Mouse (Mus musculus) liver, embryonic 14.5 days (tissue): ENCODE data around the gene Dnajc4. TPM values are rescaled to one million over a fixed set of nuclear protein-coding genes. Genes with fewer than 3 reads are reported as not detected.
A peak's percentile ranks its signal among the peaks of the same experiment; 100 is the strongest.

Experiments
- ATAC-seq: fragments of 200-750 bp; cut with Nextera tagmentation; 2 replicates; pipeline ENCODE4 v1.8.0; 2017; ENCODE audit warnings: moderate number of reproducible peaks, mild to moderate bottlenecking, moderate library complexity; ENCODE audit not compliant: insufficient read depth
- DNase-seq, 3 experiments: peaks; one replicate each; pipeline ENCODE4 v3.0.0-alpha.2; 2012 to 2013; ENCODE audit warnings: low read depth in 3 of 3, low spot score in 3 of 3
- H3K27ac ChIP-seq: fragments of 300-500 bp; sonication (generic); 2 replicates; pipeline ENCODE4 v1.5.1; 2014; ENCODE audit warnings: moderate library complexity, mild to moderate bottlenecking, control low read depth, inconsistent platforms
- H3K27me3 ChIP-seq: fragments of 300-500 bp; sonication (generic); 2 replicates; pipeline ENCODE4 v1.6.1; 2014; ENCODE audit warnings: mild to moderate bottlenecking, low read length, moderate library complexity; ENCODE audit not compliant: control insufficient read depth, insufficient read depth
- H3K36me3 ChIP-seq: fragments of 300-500 bp; sonication (generic); replicated peaks from 2 replicates; pipeline ENCODE4 v1.6.1; 2014; ENCODE audit warnings: low read depth; ENCODE audit not compliant: control insufficient read depth, insufficient read depth
- H3K4me1 ChIP-seq, 2 experiments: fragments of 200-500 bp in 1 of 2; fragments of 300-500 bp in 1 of 2; sonication (generic) in 1 of 2; replicated peaks; 2 replicates each; pipeline ENCODE4 v1.6.1; 2012 to 2014; ENCODE audit warnings: antibody characterized with exemption in 1 of 2, inconsistent platforms in 1 of 2, low read length in 1 of 2; ENCODE audit not compliant: control insufficient read depth in 2 of 2, insufficient read depth in 2 of 2
- H3K4me2 ChIP-seq: fragments of 300-500 bp; sonication (generic); 2 replicates; pipeline ENCODE4 v1.6.1; 2014; ENCODE audit warnings: low read depth, mild to moderate bottlenecking, control low read depth, moderate library complexity
- H3K4me3 ChIP-seq, 2 experiments: fragments of 200-500 bp in 1 of 2; fragments of 300-500 bp in 1 of 2; sonication (generic) in 1 of 2; 2 replicates each; pipeline ENCODE4 v1.5.1; 2012 to 2014; ENCODE audit warnings: low read depth in 2 of 2, low read length in 2 of 2, mild to moderate bottlenecking in 2 of 2, control low read depth in 1 of 2, inconsistent platforms in 1 of 2, moderate library complexity in 1 of 2; ENCODE audit not compliant: insufficient read depth in 1 of 2
- H3K9ac ChIP-seq: fragments of 300-500 bp; sonication (generic); replicated peaks from 2 replicates; pipeline ENCODE4 v1.6.1; 2014; ENCODE audit warnings: mild to moderate bottlenecking, control low read depth, moderate library complexity
- H3K9me3 ChIP-seq: fragments of 300-500 bp; sonication (generic); 2 replicates; pipeline ENCODE4 v1.6.1; 2016; ENCODE audit warnings: low read length, mixed read lengths; ENCODE audit not compliant: control insufficient read depth
- CTCF ChIP-seq: IDR thresholded peaks from 2 replicates; pipeline ENCODE4 v1.5.1; 2016; ENCODE audit warnings: antibody characterized with exemption, low read depth, control low read depth
- EP300 ChIP-seq: IDR thresholded peaks from 2 replicates; pipeline ENCODE4 v1.6.1; 2016; ENCODE audit warnings: antibody characterized with exemption, low read depth
- WGBS: fragments of 180-500 bp; shearing (Covaris S2); extraction: QIAGEN DNeasy Blood & Tissue Kit; methylation state at CpG from one replicate; pipeline ENCODE4 v1.1.7; 2014; ENCODE audit not compliant: insufficient replicate concordance; 5-methylcytosine and 5-hydroxymethylcytosine counted together
- polyA plus RNA-seq, 2 experiments: library from polyadenylated mRNA; depleted of rRNA in 1 of 2; stranded (reverse) in 1 of 2; unstranded in 1 of 2; fragments of >200 nt; fragmentation: Nextera tagmentation in 1 of 2; extraction: Ambion mirVana in 1 of 2; gene quantifications; 2 replicates each; pipeline versions ENCODE4 v1.2.1 to v1.2.3; 2012 to 2014

Dnajc4 gene
- polyA plus RNA-seq, 2 experiments, result 8.6 to 10.0 TPM

GRCm38 (mm10) chr19:6974211-6975205 lies 17.9 kb downstream of the Dnajc4 start, which contains the start of gene Ppp1r14b:
Gene Ppp1r14b, plus strand, starts transcription at chr19:6974968.
- peak within 1 kb of the TSS; percentile 72 for H3K27ac ChIP-seq
- peak within 1 kb of the TSS; percentile 96 for H3K4me2 ChIP-seq
- no peaks in the 10 kb centered on the region for H3K9me3 ChIP-seq
- DNase-seq, result peak; percentile 75 to 85 (median 75)
- peak within 1 kb of the TSS; percentile 81 for H3K9ac ChIP-seq
- peak within 1 kb of the TSS; percentile 71 to 94 for H3K4me3 ChIP-seq
- H3K27me3 ChIP-seq, result no peaks in the 10 kb centered on the region
- TF ChIP-seq EP300 (no peak), CTCF (peak; percentile 25; the same call in 1 of the 2 replicates)
- under 1% methylated on average over 68 of the region's 84 CpGs for WGBS
- ATAC-seq, result peak; percentile 65
- H3K36me3 ChIP-seq, result peaks cover 6% of the 10 kb centered on the region
- peaks cover 26 to 35% of the 10 kb centered on the region in 2 experiments for H3K4me1 ChIP-seq

DNA sequence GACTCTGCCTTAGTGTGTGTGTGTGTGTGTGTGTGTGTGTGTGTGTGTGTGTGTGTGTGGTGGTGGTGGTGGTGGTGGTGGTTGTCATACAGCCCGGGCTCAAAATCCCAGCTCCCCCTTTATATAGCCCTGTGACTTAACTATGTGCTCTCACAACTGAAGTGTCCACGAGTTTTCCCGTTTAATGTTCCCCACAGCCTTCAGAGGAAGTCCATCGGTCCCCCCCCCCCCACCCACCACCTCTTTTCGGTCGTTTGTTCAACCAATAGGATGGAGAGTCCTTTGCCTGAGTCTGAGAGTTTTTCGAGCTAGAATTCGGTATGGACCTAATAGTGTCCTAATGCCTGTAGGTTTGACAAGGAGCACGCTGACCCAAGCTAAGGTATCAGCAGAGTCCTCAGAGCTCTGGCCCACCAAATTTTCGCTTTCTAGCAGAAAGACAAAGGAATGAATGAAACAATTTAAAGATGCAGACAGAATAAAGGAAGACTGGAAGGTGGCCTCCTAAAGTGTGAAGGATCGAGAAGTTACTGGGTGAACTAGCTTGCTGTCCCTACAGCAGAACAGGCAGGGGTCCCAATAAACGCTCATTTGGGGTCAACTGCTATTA lies 18.7 kb downstream of the Dnajc4 start:
- no peak for DNase-seq
- TF ChIP-seq CTCF (no peak), EP300 (no peak)
- H3K9me3 ChIP-seq, result no peaks in the 10 kb centered on the region
- peak overlapping the region; percentile 96 for H3K4me2 ChIP-seq
- H3K4me1 ChIP-seq, result peaks cover 28 to 34% of the 10 kb centered on the region in 2 experiments
- H3K4me3 ChIP-seq, result peak overlapping the region; percentile 71 to 94
- ATAC-seq, result no peak
- H3K36me3 ChIP-seq, result peaks cover 6% of the 10 kb centered on the region
- peak overlapping the region; percentile 38; the same call in 1 of the 2 replicates for H3K27ac ChIP-seq
- peak overlapping the region; percentile 49 for H3K9ac ChIP-seq
- peaks cover 3% of the 10 kb centered on the region; the same call in 1 of the 2 replicates for H3K27me3 ChIP-seq
- 31% methylated on average over 12 of the region's 12 CpGs for WGBS

- TF ChIP-seq CTCF (no peak), EP300 (no peak)
- ATAC-seq, result no peak
- Histone ChIP-seq H3K36me3 (peaks cover 6% of the 10 kb centered on the region), H3K27me3 (peaks cover 3% of the 10 kb centered on the region; the same call in 1 of the 2 replicates), H3K4me1 (peaks cover 24 to 29% of the 10 kb centered on the region in 2 experiments), H3K27ac (no peak overlapping the region), H3K9me3 (no peaks in the 10 kb centered on the region), H3K9ac (0 out of 2 replicates have a peak overlapping the region, but pooled peaks have one; percentile 14), H3K4me3 (no peak overlapping the region), H3K4me2 (no peak overlapping the region)
- no peak for DNase-seq
- 76% methylated on average over 13 of the region's 13 CpGs for WGBS
Measured at GRCm38 (mm10) chr19:6972247-6972917, 20.0 kb downstream of the Dnajc4 start.

GRCm38 (mm10) chr19:6971644-6972043 lies 20.7 kb downstream of the Dnajc4 start:
- no peak overlapping the region for H3K9ac ChIP-seq
- peaks cover under 1% of the 10 kb centered on the region; the same call in 1 of the 2 replicates for H3K36me3 ChIP-seq
- no peak for DNase-seq
- ATAC-seq, result no peak
- H3K4me1 ChIP-seq, result peaks cover 24 to 27% of the 10 kb centered on the region in 2 experiments
- no peak overlapping the region for H3K27ac ChIP-seq
- no peaks in the 10 kb centered on the region for H3K9me3 ChIP-seq
- H3K4me3 ChIP-seq, result no peak overlapping the region
- no peak overlapping the region for H3K4me2 ChIP-seq
- WGBS, result 52% methylated on average over 6 of the region's 6 CpGs
- H3K27me3 ChIP-seq, result peaks cover 3% of the 10 kb centered on the region; the same call in 1 of the 2 replicates
- TF ChIP-seq CTCF, result no peak
- no peak for TF ChIP-seq EP300
